Mouse (Mus musculus) bone marrow macrophage, adult 2 months (primary cell): ENCODE data around the gene AU022252. TPM values are rescaled to one million over a fixed set of nuclear protein-coding genes. Genes with fewer than 3 reads are reported as not detected.
A peak's percentile ranks its signal among the peaks of the same experiment; 100 is the strongest.
"Not testable (repeated sequence)": the region's sequence is repeated elsewhere in the genome, so short reads cannot be mapped to it uniquely, and the experiment has no call there.

Experiments used
- H3K27ac ChIP-seq: 2 replicates; pipeline ENCODE4 v1.5.1; 2012; ENCODE audit warnings: low read depth, low read length; ENCODE audit not compliant: insufficient read depth
- H3K4me1 ChIP-seq: 2 replicates; pipeline ENCODE4 v1.6.1; 2012; ENCODE audit warnings: low read length; ENCODE audit not compliant: control insufficient read depth, insufficient read depth
- H3K4me3 ChIP-seq: 2 replicates; pipeline ENCODE4 v1.5.1; 2012; ENCODE audit warnings: mild to moderate bottlenecking, low read length, moderate library complexity; ENCODE audit not compliant: insufficient read depth
- CTCF ChIP-seq: IDR thresholded peaks from 2 replicates; pipeline ENCODE4 v1.5.1; 2012; ENCODE audit warnings: low read depth, mild to moderate bottlenecking, low read length, moderate library complexity
- POLR2A ChIP-seq: IDR thresholded peaks from 2 replicates; pipeline ENCODE4 v1.6.1; 2012; ENCODE audit warnings: mild to moderate bottlenecking, low read depth, low read length, borderline replicate concordance
- polyA plus RNA-seq: library from polyadenylated mRNA; stranded (reverse); fragments of >200 nt; gene quantifications from 2 replicates; pipeline ENCODE4 v1.2.4, GENCODE M21; 2012; ENCODE audit not compliant: missing spikeins, insufficient read depth, insufficient read length

The AU022252 gene
- polyA plus RNA-seq, result 7.0 and 9.7 TPM in 2 replicates

- H3K4me1 ChIP-seq, result peaks cover 7% of the 10 kb centered on the region; the same call in 1 of the 2 replicates
- peak within 1 kb of the TSS; percentile 82 for H3K4me3 ChIP-seq
- no peak within 1 kb of the TSS for H3K27ac ChIP-seq
- TF ChIP-seq CTCF (no peak), POLR2A (no peak)
These were observed at the start of gene AU022252, which contains the start of gene P3h1 for GRCm38 (mm10) chr4:119232410-119233255. TSS of gene AU022252 (minus strand) at chr4:119232712. TSS of gene P3h1 (plus strand) at chr4:119232915.

- H3K27ac ChIP-seq, H3K4me3 ChIP-seq: not testable (repeated sequence)
- peaks cover 11% of the 10 kb centered on the region for H3K4me1 ChIP-seq
These were observed 46.3 kb upstream of the AU022252 start for GRCm38 (mm10) chr4:119278784-119279183.

GRCm38 (mm10) chr4:119275726-119276125 lies 43.2 kb upstream of the AU022252 start:
- Histone ChIP-seq H3K4me1 (peaks cover 11% of the 10 kb centered on the region), H3K27ac (peak overlapping the region; percentile 19; the same call in 1 of the 2 replicates), H3K4me3 (no peak overlapping the region)
- TF ChIP-seq CTCF, result no peak
- TF ChIP-seq POLR2A, result no peak

DNA sequence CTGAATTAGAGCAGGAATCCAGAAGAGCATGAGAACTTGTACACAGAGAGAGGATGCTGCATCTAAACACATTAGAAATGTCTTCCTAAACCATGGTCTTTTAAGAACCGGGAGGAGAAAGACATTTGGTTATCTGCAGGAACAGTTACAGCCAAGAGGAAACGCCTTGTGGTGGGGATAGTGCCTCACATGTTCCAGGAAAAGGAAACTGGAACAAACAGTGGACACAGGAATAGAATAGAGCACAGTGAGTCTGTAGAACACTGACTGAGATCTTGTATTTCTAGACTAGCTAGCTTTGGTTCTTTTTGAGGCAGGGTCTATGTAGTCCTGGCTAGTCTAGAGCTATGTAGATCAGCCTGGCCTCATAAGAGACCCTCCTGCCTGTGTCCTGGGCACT lies 42.7 kb upstream of the AU022252 start:
- peaks cover 11% of the 10 kb centered on the region for H3K4me1 ChIP-seq
- H3K4me3 ChIP-seq, result no peak overlapping the region
- H3K27ac ChIP-seq, result peak overlapping the region; percentile 19; the same call in 1 of the 2 replicates
- TF ChIP-seq POLR2A (no peak), CTCF (no peak)

GRCm38 (mm10) chr4:119274627-119275026 lies 42.1 kb upstream of the AU022252 start:
- peaks cover 11% of the 10 kb centered on the region for H3K4me1 ChIP-seq
- H3K27ac ChIP-seq, result no peak overlapping the region
- no peak for TF ChIP-seq POLR2A
- no peak for TF ChIP-seq CTCF
- no peak overlapping the region for H3K4me3 ChIP-seq

DNA sequence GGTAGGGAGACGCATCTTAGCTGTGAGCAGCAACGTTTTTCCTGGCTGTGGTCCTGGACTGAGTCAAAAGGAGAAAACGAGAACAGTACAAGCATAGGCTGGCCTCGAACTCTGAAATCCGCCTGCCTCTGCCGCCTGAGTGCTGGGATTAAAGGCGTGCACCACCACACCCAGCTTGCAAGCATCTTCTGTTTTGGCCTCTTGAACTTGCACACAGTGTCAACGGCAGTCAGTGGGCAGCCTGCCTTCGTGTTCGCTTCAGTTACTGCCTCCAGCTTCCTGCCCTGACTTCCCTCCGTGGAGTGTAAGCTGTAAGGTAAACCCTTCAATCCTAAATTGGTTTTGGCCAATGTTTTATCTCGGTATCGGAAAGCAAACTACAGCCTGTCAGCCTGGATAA lies 34.1 kb upstream of the AU022252 start:
- H3K4me3 ChIP-seq, result no peak overlapping the region
- no peak for TF ChIP-seq CTCF
- TF ChIP-seq POLR2A, result no peak
- H3K4me1 ChIP-seq, result no peaks in the 10 kb centered on the region
- no peak overlapping the region for H3K27ac ChIP-seq

DNA sequence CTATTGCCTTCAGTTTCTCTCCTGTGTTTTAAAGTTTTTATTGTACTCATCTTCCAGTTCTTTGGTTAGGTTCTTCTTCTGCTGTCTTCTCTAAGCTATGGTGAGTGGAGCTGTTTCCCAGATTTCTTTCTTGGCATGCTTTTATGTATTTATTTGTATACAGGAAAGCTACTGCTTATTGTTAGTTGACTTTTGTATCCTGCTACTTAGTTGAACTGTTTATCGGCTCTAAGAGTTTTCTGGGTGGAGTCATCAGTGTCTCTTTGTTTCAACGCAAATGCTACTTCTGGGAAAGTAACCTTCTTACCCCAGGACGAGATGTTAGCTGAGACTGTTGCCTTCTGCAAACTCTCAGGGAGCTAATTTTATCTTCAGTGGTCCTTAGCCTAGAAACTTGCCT lies 30.9 kb upstream of the AU022252 start:
- no peak overlapping the region for H3K27ac ChIP-seq
- H3K4me3 ChIP-seq, result no peak overlapping the region
- TF ChIP-seq POLR2A (no peak), CTCF (no peak)
- H3K4me1 ChIP-seq, result peaks cover 6% of the 10 kb centered on the region

- H3K27ac ChIP-seq, result no peak overlapping the region
- H3K4me3 ChIP-seq, result no peak overlapping the region
- peaks cover 6% of the 10 kb centered on the region for H3K4me1 ChIP-seq
- TF ChIP-seq POLR2A, result no peak
- TF ChIP-seq CTCF, result no peak
These were observed 30.0 kb upstream of the AU022252 start for GRCm38 (mm10) chr4:119262483-119262882.

- Histone ChIP-seq H3K4me3 (no peak overlapping the region), H3K4me1 (peaks cover 6% of the 10 kb centered on the region), H3K27ac (no peak overlapping the region)
- no peak for TF ChIP-seq CTCF
- TF ChIP-seq POLR2A, result no peak
These were observed 28.7 kb upstream of the AU022252 start for GRCm38 (mm10) chr4:119261087-119261713.

- TF ChIP-seq CTCF (no peak; the same call in 1 of the 2 replicates), POLR2A (no peak)
- Histone ChIP-seq H3K27ac (no peak overlapping the region), H3K4me1 (peaks cover 6% of the 10 kb centered on the region), H3K4me3 (no peak overlapping the region)
These were observed 27.1 kb upstream of the AU022252 start for GRCm38 (mm10) chr4:119259344-119260254.
